Mouse (Mus musculus): Measurements from ENCODE around the gene Ccm2.

Gene Ccm2

GRCm38 (mm10) chr11:6529961-6530360, 16.7 kb upstream of the Ccm2 start:
- no peak for DNase-seq (ENCODE audit: low spot score in 2 of 2)

- DNase-seq (ENCODE audit: low spot score in 2 of 2), result no peak
Measured at GRCm38 (mm10) chr11:6530746-6531145, 15.9 kb upstream of the Ccm2 start.

- no peak for DNase-seq (ENCODE audit: low spot score in 2 of 2)
Measured at GRCm38 (mm10) chr11:6544683-6545082, 2.0 kb upstream of the Ccm2 start.

- no peak for DNase-seq (ENCODE audit: low spot score in 2 of 2)
Measured at GRCm38 (mm10) chr11:6545186-6545856, 1.4 kb upstream of the Ccm2 start.

GRCm38 (mm10) chr11:6545857-6546192, 862 bp upstream of the Ccm2 start:
- DNase-seq (ENCODE audit: low spot score in 2 of 2), result no peak

- peak in 1 of 2 experiments; percentile 30 for DNase-seq (ENCODE audit: low spot score in 2 of 2)
Measured at GRCm38 (mm10) chr11:6547037-6547680, 472 bp downstream of the Ccm2 start.

GRCm38 (mm10) chr11:6547696-6548325, 1.1 kb downstream of the Ccm2 start:
- no peak for DNase-seq (ENCODE audit: low spot score in 2 of 2)

- DNase-seq (ENCODE audit: low spot score in 2 of 2), result no peak
Measured at GRCm38 (mm10) chr11:6549770-6550169, 3.1 kb downstream of the Ccm2 start.

GRCm38 (mm10) chr11:6550201-6550600, 3.5 kb downstream of the Ccm2 start:
- DNase-seq (ENCODE audit: low spot score in 2 of 2), result no peak

GRCm38 (mm10) chr11:6558234-6558633, 11.5 kb downstream of the Ccm2 start:
- DNase-seq (ENCODE audit: low spot score in 2 of 2), result no peak

- DNase-seq (ENCODE audit: low spot score in 2 of 2), result no peak
Measured at GRCm38 (mm10) chr11:6559996-6560395, 13.3 kb downstream of the Ccm2 start.

GRCm38 (mm10) chr11:6560655-6561360, 14.1 kb downstream of the Ccm2 start:
- DNase-seq (ENCODE audit: low spot score in 2 of 2), result no peak

GRCm38 (mm10) chr11:6561474-6561873, 14.8 kb downstream of the Ccm2 start:
- DNase-seq (ENCODE audit: low spot score in 2 of 2), result no peak

- no peak for DNase-seq (ENCODE audit: low spot score in 2 of 2)
Measured at GRCm38 (mm10) chr11:6562359-6562758, 15.7 kb downstream of the Ccm2 start.

GRCm38 (mm10) chr11:6563201-6563600, 16.5 kb downstream of the Ccm2 start:
- DNase-seq (ENCODE audit: low spot score in 2 of 2), result no peak

- DNase-seq (ENCODE audit: low spot score in 2 of 2), result no peak
Measured at GRCm38 (mm10) chr11:6566496-6566895, 19.8 kb downstream of the Ccm2 start.

GRCm38 (mm10) chr11:6567951-6568350, 21.3 kb downstream of the Ccm2 start:
- DNase-seq (ENCODE audit: low spot score in 2 of 2), result no peak

GRCm38 (mm10) chr11:6568584-6569409, 22.1 kb downstream of the Ccm2 start:
- DNase-seq (ENCODE audit: low spot score in 2 of 2), result peak; percentile 47 to 54

- no peak for DNase-seq (ENCODE audit: low spot score in 2 of 2)
Measured at GRCm38 (mm10) chr11:6569410-6569777, 22.7 kb downstream of the Ccm2 start.

GRCm38 (mm10) chr11:6576151-6576550, 29.5 kb downstream of the Ccm2 start:
- no peak for DNase-seq (ENCODE audit: low spot score in 2 of 2)

GRCm38 (mm10) chr11:6579361-6579760, 32.7 kb downstream of the Ccm2 start:
- DNase-seq (ENCODE audit: low spot score in 2 of 2), result no peak

Data from frontal cortex, postnatal 36 days (tissue).